Mouse (Mus musculus): ENCODE data around the gene Ikzf1. TPM values are rescaled to one million over a fixed set of nuclear protein-coding genes. Genes with fewer than 3 reads are reported as not detected.

Gene Ikzf1
- total RNA-seq (2023) = 638 TPM

DNA sequence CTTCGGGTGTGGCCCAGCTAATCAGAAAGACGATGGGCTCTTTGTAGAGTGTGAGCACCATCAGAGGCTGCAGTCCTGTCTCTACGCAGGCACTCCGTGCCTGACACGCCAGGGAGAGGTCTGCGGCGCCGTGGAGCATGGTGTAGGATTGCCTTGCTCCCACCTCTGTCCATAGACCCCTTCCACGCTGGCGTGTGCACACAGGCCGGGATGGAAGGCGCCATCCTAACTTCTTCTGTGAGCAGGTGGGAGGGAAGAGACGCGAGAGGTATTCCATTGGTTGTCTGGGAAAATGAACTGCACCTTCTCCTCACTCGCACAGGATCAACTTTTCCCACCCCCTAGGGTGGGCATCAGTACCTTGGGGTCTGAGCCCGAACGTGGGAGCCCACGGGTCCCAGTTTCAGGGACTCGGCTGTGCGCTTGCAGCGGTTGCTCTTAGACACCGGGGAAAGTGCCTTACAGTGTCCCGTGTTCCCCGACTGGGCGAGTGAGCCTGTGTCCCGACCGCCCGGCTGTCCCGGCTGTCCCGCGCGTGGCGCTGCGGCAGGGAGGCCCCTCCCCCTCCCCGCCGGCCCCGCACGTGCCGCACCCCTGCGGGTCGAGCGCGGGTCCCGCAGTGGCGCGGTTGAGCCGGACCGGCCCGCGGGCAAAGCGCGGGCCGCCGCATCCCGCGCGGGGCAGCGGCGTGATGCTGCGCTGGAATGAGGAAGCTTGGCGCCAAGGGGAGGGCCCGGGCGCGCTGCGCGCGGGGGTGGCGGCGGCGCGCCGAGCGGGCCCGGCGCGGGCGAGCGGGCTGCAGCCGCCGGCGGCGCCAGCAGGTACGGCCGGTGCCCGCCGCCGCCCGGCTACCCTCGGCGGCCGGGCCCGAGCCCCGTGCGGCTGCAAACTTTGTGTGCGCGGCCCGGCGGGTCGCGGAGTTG, at the start of gene Ikzf1:
Gene Ikzf1, plus strand, starts transcription at position 74 of the 923 bp plus-strand sequence.

DNA sequence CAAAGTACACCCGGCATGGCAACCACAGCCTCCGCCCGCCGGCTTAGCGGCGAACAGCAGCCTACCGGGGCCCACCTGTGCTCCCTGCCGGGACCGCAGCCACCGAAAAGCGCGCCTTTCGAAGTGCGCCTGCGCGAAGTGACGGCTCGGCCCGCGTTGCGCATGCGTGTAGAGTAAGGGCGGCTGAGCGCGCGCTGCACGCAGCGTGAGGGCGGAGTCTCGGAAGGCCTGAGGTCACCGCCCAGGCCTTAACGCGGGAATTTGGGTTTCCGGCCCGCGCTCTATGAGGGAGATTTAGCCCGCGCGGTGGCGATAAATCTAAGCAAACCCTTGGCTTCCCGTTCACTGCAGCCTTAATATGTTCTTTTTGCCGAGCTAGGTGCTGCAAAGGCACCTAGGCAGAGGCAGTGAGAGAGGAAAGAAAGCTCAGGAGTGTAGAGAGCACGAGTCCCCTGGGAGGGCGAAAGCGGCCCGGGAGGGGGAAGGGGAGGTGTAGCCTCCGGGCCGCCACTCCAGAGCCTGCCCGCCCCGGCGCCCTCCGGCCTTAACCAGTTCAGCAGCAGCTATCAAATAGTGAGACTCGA, 124.1 kb downstream of the Ikzf1 start, which contains the start of gene Fignl1:
Gene Fignl1, minus strand, starts transcription at position 143 of the 584 bp plus-strand sequence.

Other genes starting within 250 kb of the Ikzf1 start
- gene Spata48, start 222.9 kb upstream of the Ikzf1 start, total RNA-seq (2023) = 6.1 TPM
- 2.1 TPM for gene Zpbp, start 222.6 kb upstream of the Ikzf1 start, total RNA-seq (2023)
- gene 4930512M02Rik, start 57.2 kb upstream of the Ikzf1 start, total RNA-seq (2023) = not detected
- 0.53 TPM for gene Fignl1, start 124.0 kb downstream of the Ikzf1 start, total RNA-seq (2023)
- gene Ddc, start 213.1 kb downstream of the Ikzf1 start, total RNA-seq (2023) = 2.0 TPM